Mouse (Mus musculus) spleen, adult 2 months (tissue): ENCODE results near the gene Hlx.

Experiments
- CTCF ChIP-seq: fragments of 200-500 bp; IDR thresholded peaks from 2 replicates; pipeline ENCODE4 v1.5.1; 2011; ENCODE audit warnings: mild to moderate bottlenecking, inconsistent platforms; ENCODE audit not compliant: insufficient read depth, insufficient read length, insufficient replicate concordance; ENCODE audit errors: extremely low read depth
- POLR2A ChIP-seq: fragments of 200-500 bp; IDR thresholded peaks from 2 replicates; pipeline ENCODE4 v1.6.1; 2011; ENCODE audit warnings: low read depth, low read length, inconsistent platforms

- TF ChIP-seq CTCF (no peak), POLR2A (no peak)
Measured at GRCm38 (mm10) chr1:184778157-184778556, 45.7 kb upstream of the Hlx start.
